Mouse (Mus musculus) central nervous system, embryonic 14 days (tissue): Measurements from ENCODE around the gene Unc13c. TPM values are rescaled to one million over a fixed set of nuclear protein-coding genes. Genes with fewer than 3 reads are reported as not detected.

Experiments used
- polyA plus RNA-seq: library from polyadenylated mRNA; depleted of rRNA; stranded (reverse); fragments of >200 nt; gene quantifications from 2 replicates; pipeline ENCODE4 v1.2.3, GENCODE M21; 2012; rRNA removed

Unc13c gene
- polyA plus RNA-seq: 1.3 and 1.8 TPM in 2 replicates

DNA sequence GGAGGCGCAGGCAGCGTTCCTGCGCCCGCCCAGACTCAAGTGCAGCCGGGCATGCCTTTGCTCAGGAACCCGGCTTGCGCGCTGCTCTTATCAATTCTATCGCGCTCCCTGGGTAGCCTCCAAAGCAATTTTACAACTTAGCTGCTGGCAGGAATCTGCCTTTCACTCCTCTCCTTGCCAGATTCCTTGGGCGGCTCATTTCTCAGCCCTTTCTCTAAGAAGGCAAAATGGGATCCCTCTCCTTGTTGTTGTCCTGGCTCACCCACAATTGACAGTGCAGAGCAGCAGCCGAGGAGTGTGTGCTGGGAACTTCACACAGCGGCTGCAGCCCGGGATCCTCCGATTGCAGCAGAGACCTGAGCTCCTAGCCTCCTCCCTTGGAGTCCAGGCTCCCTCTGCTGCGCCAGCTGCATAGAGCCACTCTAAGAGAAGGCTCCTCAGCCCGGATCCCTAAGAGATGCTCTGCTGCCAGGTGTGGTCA, at the start of gene Unc13c:
Gene Unc13c, minus strand, starts transcription at position 326 of the 481 bp plus-strand sequence.

Other genes with a start within 250 kb of the Unc13c start
- gene Wdr72, start 141.4 kb upstream of the Unc13c start, polyA plus RNA-seq: 0.16 and 0.26 TPM in 2 replicates